Mouse (Mus musculus): Measurements from ENCODE around the gene Gm9046.
"Not testable (repeated sequence)": the region's sequence is repeated elsewhere in the genome, so short reads cannot be mapped to it uniquely, and the experiment has no call there.

The Gm9046 gene

GRCm38 (mm10) chr10:118343155-118343554 is at the start of gene Gm9046:
Gene Gm9046 (minus strand): TSS chr10:118343255.
- not testable (repeated sequence) for DNase-seq (ENCODE audit: low spot score in 2 of 2)

DNA sequence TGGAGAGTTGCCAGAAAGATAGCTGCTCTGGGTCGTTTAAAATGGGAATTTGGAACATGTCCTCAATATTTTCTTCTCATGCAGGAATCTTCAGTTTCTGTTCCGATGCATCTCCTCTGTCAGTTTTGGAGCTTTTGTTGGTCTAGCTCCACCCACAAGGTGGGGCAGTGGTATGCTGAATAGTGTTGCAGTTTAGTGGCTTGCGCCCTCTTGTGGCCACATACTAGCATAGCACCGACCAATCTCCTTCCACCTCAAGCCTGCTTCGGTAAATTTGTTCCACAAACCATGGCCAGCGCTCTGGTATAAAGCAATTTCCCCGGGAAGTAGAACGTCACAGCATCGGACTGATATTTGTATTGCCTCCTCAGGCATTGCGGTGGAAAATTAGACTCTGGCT is 27.4 kb upstream of the Gm9046 start:
- DNase-seq (ENCODE audit: low spot score in 2 of 2): peak; percentile 84 to 87

DNA sequence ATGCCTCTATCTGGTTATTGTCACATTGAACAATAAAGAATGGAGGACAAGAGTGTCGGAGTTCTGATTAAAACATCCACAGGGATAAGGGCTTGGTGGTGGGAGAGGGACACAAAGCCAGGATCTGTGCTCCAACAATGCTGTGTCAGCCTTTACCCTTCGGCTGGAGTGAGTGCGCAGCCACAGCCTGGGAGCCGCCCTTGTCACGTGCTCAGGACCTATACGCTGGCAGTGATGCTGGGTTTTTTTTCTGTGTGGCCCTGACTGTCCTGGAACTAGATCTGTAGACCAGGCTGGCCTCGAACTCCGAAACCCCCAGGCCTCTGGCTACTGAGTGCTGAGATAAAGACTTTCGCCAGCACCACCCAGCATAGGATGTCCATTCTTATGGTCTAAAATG is 26.5 kb upstream of the Gm9046 start:
- DNase-seq (ENCODE audit: low spot score in 2 of 2): no peak

DNA sequence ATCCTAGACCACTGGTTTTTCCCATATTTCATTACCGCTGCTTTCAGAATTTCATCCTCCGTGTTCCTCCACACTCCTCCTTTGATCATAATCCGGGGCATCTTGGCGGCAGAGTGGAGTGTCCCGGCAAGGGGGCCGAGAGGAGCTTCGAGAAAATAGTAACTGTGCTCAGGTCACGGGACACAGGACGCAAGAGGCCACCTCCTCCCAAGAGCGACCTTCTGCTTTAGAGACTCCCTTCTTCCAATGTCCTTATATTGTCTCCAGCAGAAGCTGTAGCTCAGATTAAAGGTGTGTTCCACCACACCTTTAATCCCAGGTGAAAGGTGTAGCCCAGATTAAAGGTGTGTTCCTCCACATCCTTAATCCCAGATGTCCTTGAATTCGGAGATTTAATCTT is 10.9 kb upstream of the Gm9046 start, which contains the start of gene Gm9049:
Gene Gm9049, minus strand, starts transcription at position 101 of the 400 bp plus-strand sequence.
- DNase-seq (ENCODE audit: low spot score in 2 of 2): not testable (repeated sequence)

- DNase-seq (ENCODE audit: low spot score in 2 of 2): not testable (repeated sequence)
Observed at GRCm38 (mm10) chr10:118348579-118348978, 5.5 kb upstream of the Gm9046 start, which contains the start of gene Gm9048. Gene Gm9048 (minus strand): TSS chr10:118348679.

- DNase-seq (ENCODE audit: low spot score in 2 of 2): not testable (repeated sequence)
Observed at GRCm38 (mm10) chr10:118337731-118338130, 5.3 kb downstream of the Gm9046 start, which contains the start of gene Gm9045. Gene Gm9045 (minus strand): TSS chr10:118337831.

- DNase-seq (ENCODE audit: low spot score in 2 of 2): not testable (repeated sequence)
Observed at GRCm38 (mm10) chr10:118332308-118332707, 10.7 kb downstream of the Gm9046 start, which contains the start of gene Gm9044. Gene Gm9044 (minus strand): TSS chr10:118332408.

- not testable (repeated sequence) for DNase-seq (ENCODE audit: low spot score in 2 of 2)
Observed at GRCm38 (mm10) chr10:118326869-118327268, 16.2 kb downstream of the Gm9046 start, which contains the start of gene Gm9040. Gene Gm9040 (minus strand): TSS chr10:118326969.

GRCm38 (mm10) chr10:118319024-118319423 is 24.0 kb downstream of the Gm9046 start:
- no peak for DNase-seq (ENCODE audit: low spot score in 2 of 2)

- not testable (repeated sequence) for DNase-seq (ENCODE audit: low spot score in 2 of 2)
Observed at GRCm38 (mm10) chr10:118302133-118302532, 40.9 kb downstream of the Gm9046 start.

GRCm38 (mm10) chr10:118294938-118295337 is 48.1 kb downstream of the Gm9046 start, which contains the start of gene Iltifb:
Gene Iltifb (minus strand): TSS chr10:118295038.
- no peak for DNase-seq (ENCODE audit: low spot score in 2 of 2)
